Mouse (Mus musculus) kidney, embryonic 14.5 days (tissue): ENCODE measurements around the gene Samsn1. TPM values are rescaled to one million over a fixed set of nuclear protein-coding genes. Genes with fewer than 3 reads are reported as not detected.
"Not testable (repeated sequence)": the region's sequence is repeated elsewhere in the genome, so short reads cannot be mapped to it uniquely, and the experiment has no call there.

Experiments used
- ATAC-seq: fragments of 200-750 bp; cut with Nextera tagmentation; 2 replicates; pipeline ENCODE4 v1.8.0; 2017; ENCODE audit warnings: moderate number of reproducible peaks, mild to moderate bottlenecking, moderate TSS enrichment, moderate library complexity; ENCODE audit not compliant: low FRiP score, low TSS enrichment
- H3K27ac ChIP-seq: fragments of 300-500 bp; sonication (generic); 2 replicates; pipeline ENCODE4 v1.5.1; 2014; ENCODE audit warnings: low read depth, mild to moderate bottlenecking, low read length, moderate library complexity, mixed read lengths
- H3K27me3 ChIP-seq: fragments of 300-500 bp; sonication (generic); 2 replicates; pipeline ENCODE4 v1.6.1; 2014; ENCODE audit warnings: mild to moderate bottlenecking, low read length; ENCODE audit not compliant: control insufficient read depth, insufficient read depth
- H3K36me3 ChIP-seq: fragments of 300-500 bp; sonication (generic); 2 replicates; pipeline ENCODE4 v1.6.1; 2014; ENCODE audit warnings: low read length, mixed read lengths; ENCODE audit not compliant: control insufficient read depth, insufficient read depth
- H3K4me1 ChIP-seq: fragments of 300-500 bp; sonication (generic); 2 replicates; pipeline ENCODE4 v1.6.1; 2014; ENCODE audit warnings: low read length, mixed read lengths; ENCODE audit not compliant: control insufficient read depth, insufficient read depth
- H3K4me2 ChIP-seq: fragments of 300-500 bp; sonication (generic); replicated peaks from 2 replicates; pipeline ENCODE4 v1.6.1; 2014; ENCODE audit warnings: low read depth, mild to moderate bottlenecking, low read length
- H3K4me3 ChIP-seq: fragments of 300-500 bp; sonication (generic); 2 replicates; pipeline ENCODE4 v1.5.1; 2014; ENCODE audit warnings: mild to moderate bottlenecking, low read length
- H3K9ac ChIP-seq: fragments of 300-500 bp; sonication (generic); 2 replicates; pipeline ENCODE4 v1.6.1; 2014; ENCODE audit warnings: low read depth, mild to moderate bottlenecking, low read length, moderate library complexity
- H3K9me3 ChIP-seq: fragments of 300-500 bp; sonication (generic); 2 replicates; pipeline ENCODE4 v1.6.1; 2016; ENCODE audit warnings: low read length; ENCODE audit not compliant: control insufficient read depth
- WGBS: fragments of 180-500 bp; shearing (Covaris S2); extraction: QIAGEN DNeasy Blood & Tissue Kit; methylation state at CpG from one replicate; pipeline ENCODE4 v1.1.7; 2014; 5-methylcytosine and 5-hydroxymethylcytosine counted together
- polyA plus RNA-seq: library from polyadenylated mRNA; unstranded; fragments of >200 nt; fragmentation: Nextera tagmentation; extraction: Ambion mirVana; gene quantifications from 2 replicates; pipeline ENCODE4 v1.2.1, GENCODE M21; 2014

Samsn1 gene
- polyA plus RNA-seq, 1 experiment from 2014 or later = 3.6 TPM

DNA sequence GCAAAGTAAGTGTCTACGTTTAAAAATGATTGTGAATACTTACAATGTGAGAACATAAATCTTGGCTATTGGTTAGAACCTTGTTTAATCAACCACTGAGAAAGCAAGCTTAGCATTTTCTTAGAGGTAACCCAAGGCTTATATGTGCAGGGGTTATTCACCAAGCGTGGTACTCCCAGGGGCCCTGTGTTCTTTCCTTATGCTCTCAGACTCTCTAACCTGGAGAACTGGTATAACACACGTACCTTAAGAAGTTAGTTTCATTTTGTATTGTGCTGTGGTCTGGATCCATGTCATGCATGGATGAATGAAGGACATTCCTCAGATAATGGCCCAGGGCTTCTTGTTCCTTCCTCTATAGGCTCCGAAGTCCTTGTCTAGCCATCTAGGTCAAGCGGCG is 173.0 kb downstream of the Samsn1 start:
- Histone ChIP-seq H3K9me3 (no peaks in the 10 kb centered on the region), H3K4me1 (no peaks in the 10 kb centered on the region), H3K27ac (no peak overlapping the region), H3K4me2 (no peak overlapping the region), H3K27me3 (no peaks in the 10 kb centered on the region), H3K36me3 (no peaks in the 10 kb centered on the region), H3K4me3 (no peak overlapping the region), H3K9ac (no peak overlapping the region)
- ATAC-seq = peak; percentile 71; the same call in 1 of the 2 replicates
- WGBS = 76% methylated on average over 6 of the region's 6 CpGs

DNA sequence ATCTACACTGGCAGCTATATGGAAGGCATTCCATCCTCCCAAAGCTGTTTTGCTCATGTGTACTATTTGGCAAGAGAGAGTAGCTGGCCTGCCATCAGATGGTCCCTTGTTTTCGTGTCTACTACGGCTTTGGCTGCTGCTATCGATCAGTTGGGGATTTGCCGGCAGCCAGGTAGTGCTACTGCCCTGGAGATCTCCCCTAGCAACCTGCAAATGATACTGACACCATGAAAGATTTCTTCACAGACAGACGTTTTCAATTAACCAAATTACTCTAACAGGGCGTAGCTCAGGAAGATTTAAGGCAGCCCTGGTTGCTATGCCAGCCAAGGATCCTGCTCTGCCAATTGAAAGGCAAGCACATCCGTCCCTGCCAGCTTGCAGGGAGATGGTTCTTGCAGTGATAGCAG is 178.4 kb downstream of the Samsn1 start:
- Histone ChIP-seq H3K9me3 (no peaks in the 10 kb centered on the region), H3K4me3 (no peak overlapping the region), H3K4me1 (no peaks in the 10 kb centered on the region), H3K27ac (no peak overlapping the region), H3K4me2 (no peak overlapping the region), H3K9ac (no peak overlapping the region), H3K27me3 (no peaks in the 10 kb centered on the region), H3K36me3 (no peaks in the 10 kb centered on the region)
- WGBS = 74% methylated on average over 7 of the region's 7 CpGs
- no peak for ATAC-seq

DNA sequence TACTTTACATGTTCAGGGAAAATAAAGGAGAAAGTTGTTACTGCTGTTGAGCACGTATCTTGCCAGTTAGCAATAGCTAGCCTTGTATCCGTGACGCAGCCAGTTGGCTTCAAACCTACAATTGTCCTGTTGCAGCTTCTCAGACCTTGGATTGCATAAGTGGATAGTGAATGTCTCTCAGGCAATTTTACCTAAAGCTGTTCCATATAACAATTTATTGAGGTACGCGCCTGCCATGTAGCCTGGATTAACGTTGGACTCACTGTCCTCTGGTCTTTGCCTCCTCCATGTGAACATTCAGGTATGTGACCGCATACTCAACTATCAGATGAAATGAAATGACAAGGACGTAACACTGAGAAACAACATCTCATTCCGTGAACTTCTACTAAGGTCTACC is 179.1 kb downstream of the Samsn1 start:
- H3K4me3 ChIP-seq = no peak overlapping the region
- WGBS = 92% methylated on average over 9 of the region's 9 CpGs
- no peaks in the 10 kb centered on the region for H3K36me3 ChIP-seq
- no peak overlapping the region for H3K9ac ChIP-seq
- H3K27me3 ChIP-seq = no peaks in the 10 kb centered on the region
- no peak for ATAC-seq
- no peak overlapping the region for H3K4me2 ChIP-seq
- no peaks in the 10 kb centered on the region for H3K9me3 ChIP-seq
- no peak overlapping the region for H3K27ac ChIP-seq
- no peaks in the 10 kb centered on the region for H3K4me1 ChIP-seq

DNA sequence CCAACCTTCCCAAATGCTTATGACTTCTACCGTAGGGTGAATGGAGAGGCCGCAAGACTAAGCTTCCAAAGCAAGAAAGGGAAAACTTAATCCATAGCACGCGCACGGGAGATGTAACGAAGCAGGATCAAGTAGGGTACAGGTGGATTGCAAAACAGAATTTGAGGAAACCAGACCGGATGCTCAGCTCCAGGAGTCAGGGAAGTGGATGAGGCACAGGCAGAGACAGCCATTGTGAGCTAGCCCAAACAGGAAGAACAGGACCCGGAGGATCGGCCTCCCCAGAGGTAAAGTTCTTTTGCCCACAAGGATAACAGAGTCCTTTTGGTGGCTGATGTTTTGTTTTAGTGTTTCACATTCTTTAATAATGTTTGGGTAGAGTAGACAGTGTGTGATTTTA is 179.5 kb downstream of the Samsn1 start:
- no peaks in the 10 kb centered on the region for H3K4me1 ChIP-seq
- no peak overlapping the region for H3K9ac ChIP-seq
- H3K27ac ChIP-seq = no peak overlapping the region
- no peaks in the 10 kb centered on the region for H3K9me3 ChIP-seq
- no peaks in the 10 kb centered on the region for H3K36me3 ChIP-seq
- no peaks in the 10 kb centered on the region for H3K27me3 ChIP-seq
- no peak overlapping the region for H3K4me3 ChIP-seq
- no peak overlapping the region for H3K4me2 ChIP-seq
- ATAC-seq = no peak
- WGBS = 97% methylated on average over 9 of the region's 9 CpGs

DNA sequence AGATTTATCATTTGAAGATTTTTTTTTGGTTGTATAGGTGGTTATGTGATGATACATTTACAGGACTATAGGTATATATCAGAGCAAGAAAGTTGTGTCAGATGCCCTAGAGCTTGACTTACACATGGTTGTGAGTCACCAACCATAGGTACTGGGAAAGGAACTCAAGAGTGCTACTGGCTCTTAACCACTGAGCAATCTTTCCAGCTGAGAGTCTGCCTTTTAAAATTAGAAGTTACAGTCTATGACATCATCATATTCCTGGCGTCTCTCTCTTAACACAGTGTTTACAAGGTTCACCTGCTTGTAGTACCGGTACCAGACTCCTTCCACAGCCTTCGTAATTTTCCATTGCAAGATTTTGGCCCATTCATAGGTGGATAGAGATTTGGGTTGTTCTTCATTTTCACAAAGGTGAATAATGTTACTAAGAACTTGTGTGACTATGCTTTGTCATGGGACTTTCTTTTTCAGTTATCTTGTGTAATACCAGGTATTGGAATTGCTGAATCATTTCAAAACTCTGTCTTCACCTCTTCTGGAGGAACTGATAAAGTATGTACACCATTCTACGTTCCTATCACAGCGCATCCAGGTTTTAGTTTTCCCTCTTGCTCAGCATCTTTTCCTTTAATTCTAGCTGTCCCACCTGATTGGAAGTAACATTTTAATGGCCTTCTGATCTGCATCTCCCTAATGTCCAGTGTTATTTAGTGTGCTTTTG is 184.2 kb downstream of the Samsn1 start:
- H3K27ac ChIP-seq = no peak overlapping the region
- no peak overlapping the region for H3K9ac ChIP-seq
- no peaks in the 10 kb centered on the region for H3K36me3 ChIP-seq
- no peak overlapping the region for H3K4me2 ChIP-seq
- no peak overlapping the region for H3K4me3 ChIP-seq
- no peak for ATAC-seq
- no peaks in the 10 kb centered on the region for H3K27me3 ChIP-seq
- no peaks in the 10 kb centered on the region for H3K9me3 ChIP-seq
- no peaks in the 10 kb centered on the region for H3K4me1 ChIP-seq
- 97% methylated on average over 5 of the region's 5 CpGs for WGBS

DNA sequence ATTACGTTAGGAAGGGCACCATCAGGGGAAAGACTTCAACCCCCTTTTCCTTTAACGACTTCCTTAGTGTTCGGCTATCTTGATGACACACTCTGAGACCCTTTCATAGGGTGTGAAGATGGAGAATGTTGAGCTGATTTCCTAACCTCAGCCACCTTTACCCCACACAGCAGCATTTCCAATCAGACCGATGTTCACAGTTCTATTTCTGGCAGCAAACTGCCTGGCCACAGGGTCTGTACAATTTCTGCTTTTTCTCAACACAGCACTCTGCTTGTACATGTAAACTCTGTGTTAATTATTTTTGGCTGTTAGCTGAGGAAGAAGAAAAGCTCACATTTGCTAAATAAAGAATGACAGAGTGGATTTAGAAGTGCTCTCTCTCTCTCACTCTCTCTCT is 190.7 kb downstream of the Samsn1 start:
- no peak overlapping the region for H3K9ac ChIP-seq
- H3K9me3 ChIP-seq = no peaks in the 10 kb centered on the region
- H3K4me3 ChIP-seq = no peak overlapping the region
- ATAC-seq = no peak
- 60% methylated on average over 4 of the region's 4 CpGs for WGBS
- H3K4me2 ChIP-seq = no peak overlapping the region
- H3K36me3 ChIP-seq = no peaks in the 10 kb centered on the region
- no peaks in the 10 kb centered on the region for H3K4me1 ChIP-seq
- H3K27ac ChIP-seq = no peak overlapping the region
- H3K27me3 ChIP-seq = no peaks in the 10 kb centered on the region

DNA sequence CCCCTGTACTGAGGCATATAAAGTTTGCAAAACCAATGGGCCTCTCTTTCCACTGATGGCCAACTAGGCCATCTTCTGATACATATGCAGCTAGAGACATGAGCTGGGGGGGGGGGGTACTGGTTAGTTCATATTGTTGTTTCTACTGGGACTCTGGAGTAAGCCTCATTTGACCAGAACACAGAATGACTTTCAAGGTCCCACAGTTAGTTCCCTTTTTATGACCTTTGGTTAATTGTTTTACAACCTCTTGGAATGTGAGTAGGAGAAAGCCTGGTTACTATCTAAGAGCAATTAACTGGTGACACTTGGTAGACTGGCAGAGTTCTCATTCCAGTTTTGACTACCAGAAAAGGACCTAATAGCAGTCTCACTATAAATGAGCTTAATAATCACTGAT is 195.1 kb downstream of the Samsn1 start:
- H3K9ac ChIP-seq, H3K4me3 ChIP-seq, H3K4me2 ChIP-seq, ATAC-seq, H3K9me3 ChIP-seq, H3K27ac ChIP-seq, H3K4me1 ChIP-seq, H3K36me3 ChIP-seq, H3K27me3 ChIP-seq: not testable (repeated sequence)

DNA sequence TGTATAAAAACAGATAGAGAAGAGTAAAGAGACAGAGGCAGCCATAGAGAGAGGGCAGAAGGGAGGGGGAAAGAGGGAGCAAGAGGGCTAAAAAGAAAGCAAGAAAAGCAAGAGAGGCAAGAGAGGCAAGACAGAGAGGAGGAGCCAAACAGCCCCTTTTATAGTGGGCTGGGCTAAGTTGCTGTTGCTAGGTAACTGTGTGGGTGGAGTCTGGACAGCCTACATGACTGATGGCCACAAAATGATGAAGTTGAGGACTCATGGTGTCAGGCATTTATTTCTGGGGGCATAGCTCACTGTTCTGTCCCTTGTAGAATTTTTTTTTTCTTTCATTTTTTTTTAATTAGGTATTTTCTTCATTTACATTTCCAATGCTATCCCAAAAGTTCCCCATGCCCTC is 195.6 kb downstream of the Samsn1 start:
- Histone ChIP-seq H3K4me2 (no peak overlapping the region), H3K27me3 (no peaks in the 10 kb centered on the region), H3K9me3 (no peaks in the 10 kb centered on the region), H3K36me3 (no peaks in the 10 kb centered on the region), H3K27ac (no peak overlapping the region), H3K4me3 (no peak overlapping the region), H3K9ac (no peak overlapping the region), H3K4me1 (no peaks in the 10 kb centered on the region)
- no peak for ATAC-seq

DNA sequence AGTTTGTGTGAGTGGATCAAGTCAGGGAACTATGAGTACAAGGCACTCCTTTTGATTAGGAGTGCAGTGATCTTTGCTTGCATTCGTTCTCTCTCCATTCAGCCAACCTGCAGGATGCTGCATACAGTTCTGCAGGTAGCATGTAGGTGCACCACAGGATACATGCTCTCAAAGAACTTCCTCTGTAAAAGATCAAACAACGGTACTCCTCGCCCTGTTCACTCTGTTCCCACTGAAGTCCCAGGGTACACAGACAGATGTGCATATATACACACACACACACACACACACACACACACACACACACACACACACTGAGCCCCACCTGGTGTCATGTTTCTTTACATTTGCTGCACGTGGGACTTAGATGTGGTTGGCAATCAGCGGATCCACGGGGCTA is 198.9 kb downstream of the Samsn1 start:
- Histone ChIP-seq H3K36me3 (no peaks in the 10 kb centered on the region), H3K4me2 (no peak overlapping the region), H3K27ac (no peak overlapping the region), H3K4me3 (no peak overlapping the region), H3K9ac (no peak overlapping the region), H3K4me1 (no peaks in the 10 kb centered on the region), H3K9me3 (no peaks in the 10 kb centered on the region), H3K27me3 (no peaks in the 10 kb centered on the region)
- ATAC-seq = no peak
- 71% methylated on average over 6 of the region's 6 CpGs for WGBS
